Mouse (Mus musculus) liver, postnatal 0 days (tissue): ENCODE results near the gene Wdr60.

Experiments
- CTCF ChIP-seq: sonication (generic); IDR thresholded peaks from 2 replicates; pipeline ENCODE4 v1.5.1; 2016; ENCODE audit warnings: antibody characterized with exemption, low read depth
- EP300 ChIP-seq: IDR thresholded peaks from 2 replicates; pipeline ENCODE4 v1.6.1; 2016; ENCODE audit warnings: antibody characterized with exemption, low read depth, mild to moderate bottlenecking

DNA sequence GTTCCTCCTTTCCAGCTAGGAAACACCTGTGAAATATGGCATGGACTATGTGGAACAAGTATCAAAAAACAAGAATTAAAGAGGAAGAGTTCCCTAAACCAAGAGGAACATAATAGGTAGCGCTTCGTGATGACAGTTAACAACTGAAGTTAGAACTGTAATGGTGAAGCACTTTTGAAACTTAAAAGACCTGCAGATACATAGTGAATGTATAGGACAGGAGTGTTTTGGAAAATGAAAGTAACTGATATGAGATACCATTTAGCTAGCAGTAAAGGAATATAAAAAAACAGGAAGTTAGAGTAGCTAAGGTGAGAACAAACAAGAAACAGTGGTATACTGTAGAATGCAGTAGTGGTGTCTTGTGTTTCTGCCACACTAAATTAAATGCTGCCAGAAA lies 20.0 kb upstream of the Wdr60 start:
- TF ChIP-seq CTCF (no peak), EP300 (no peak)
